Mouse (Mus musculus) adrenal gland, postnatal 36 days (tissue): ENCODE results near the gene Fam53b. TPM values are rescaled to one million over a fixed set of nuclear protein-coding genes. Genes with fewer than 3 reads are reported as not detected.

Source experiments
- DNase-seq, 2 experiments: peaks; one replicate each; pipeline ENCODE4 v3.0.0; 2021; ENCODE audit warnings: mixed read lengths in 1 of 2
- total RNA-seq, 2 experiments: library from RNA; stranded (reverse); gene quantifications; 2 replicates each; pipeline ENCODE4 v1.2.3; 2021

Fam53b gene
- total RNA-seq, 2 experiments from 2014 or later, result 65.9 to 94.9 TPM

GRCm38 (mm10) chr7:132767233-132767998, 46.3 kb downstream of the Fam53b start:
- DNase-seq, result no peak

- DNase-seq, result peak; percentile 36 to 50
These were observed 47.3 kb downstream of the Fam53b start for GRCm38 (mm10) chr7:132766235-132766871.

- no peak for DNase-seq
These were observed 48.0 kb downstream of the Fam53b start for GRCm38 (mm10) chr7:132765629-132766186.

GRCm38 (mm10) chr7:132764896-132765491, 48.7 kb downstream of the Fam53b start:
- no peak for DNase-seq

GRCm38 (mm10) chr7:132764314-132764713, 49.4 kb downstream of the Fam53b start:
- DNase-seq, result no peak

GRCm38 (mm10) chr7:132763911-132764310, 49.8 kb downstream of the Fam53b start:
- no peak for DNase-seq

- DNase-seq, result no peak
These were observed 50.3 kb downstream of the Fam53b start for GRCm38 (mm10) chr7:132763351-132763750.

- no peak for DNase-seq
These were observed 52.3 kb downstream of the Fam53b start for GRCm38 (mm10) chr7:132761409-132761808.

- no peak for DNase-seq
These were observed 53.0 kb downstream of the Fam53b start for GRCm38 (mm10) chr7:132760589-132761180.

- no peak for DNase-seq
These were observed 53.8 kb downstream of the Fam53b start for GRCm38 (mm10) chr7:132759926-132760325.

- DNase-seq, result no peak
These were observed 54.2 kb downstream of the Fam53b start for GRCm38 (mm10) chr7:132759405-132759891.

- no peak for DNase-seq
These were observed 54.8 kb downstream of the Fam53b start for GRCm38 (mm10) chr7:132758875-132759274.

- DNase-seq, result no peak
These were observed 57.4 kb downstream of the Fam53b start for GRCm38 (mm10) chr7:132756325-132756724.

GRCm38 (mm10) chr7:132754389-132754750, 59.3 kb downstream of the Fam53b start:
- peak; percentile 54 to 63 for DNase-seq

GRCm38 (mm10) chr7:132753518-132754388, 59.9 kb downstream of the Fam53b start:
- no peak for DNase-seq

- peak; percentile 63 to 75 for DNase-seq
These were observed 62.0 kb downstream of the Fam53b start for GRCm38 (mm10) chr7:132751716-132752115.

GRCm38 (mm10) chr7:132749504-132749903, 64.2 kb downstream of the Fam53b start:
- DNase-seq, result no peak

GRCm38 (mm10) chr7:132748076-132748769, 65.5 kb downstream of the Fam53b start:
- DNase-seq, result no peak

GRCm38 (mm10) chr7:132747096-132747495, 66.6 kb downstream of the Fam53b start:
- no peak for DNase-seq

GRCm38 (mm10) chr7:132742912-132743311, 70.8 kb downstream of the Fam53b start:
- DNase-seq, result no peak

GRCm38 (mm10) chr7:132739829-132740228, 73.9 kb downstream of the Fam53b start:
- DNase-seq, result no peak
